Mouse (Mus musculus): ENCODE results near the gene Arid1b. TPM values are rescaled to one million over a fixed set of nuclear protein-coding genes. Genes with fewer than 3 reads are reported as not detected.

Gene Arid1b
- polyA plus RNA-seq, 1 experiment from 2014 or later, result 11.2 TPM

- ATAC-seq (ENCODE audit: insufficient read depth, low FRiP score, low read depth), result no peak
- no peak overlapping the region for H3K27ac ChIP-seq
- peaks cover 12% of the 10 kb centered on the region; the same call in 1 of the 2 replicates for H3K4me1 ChIP-seq
- H3K9ac ChIP-seq, result no peak overlapping the region
- no peaks in the 10 kb centered on the region for H3K9me3 ChIP-seq
- no peak overlapping the region for H3K4me2 ChIP-seq
- 80% methylated on average over 3 of the region's 3 CpGs for WGBS
- no peaks in the 10 kb centered on the region for H3K27me3 ChIP-seq (replicated peaks)
- H3K36me3 ChIP-seq, result no peaks in the 10 kb centered on the region; the same call in 1 of the 2 replicates
- H3K4me3 ChIP-seq (replicated peaks), result no peak overlapping the region
Measured at GRCm38 (mm10) chr17:5264783-5265182, 270.7 kb downstream of the Arid1b start.

GRCm38 (mm10) chr17:5265615-5266014 lies 271.5 kb downstream of the Arid1b start:
- WGBS, result 86% methylated on average over 6 of the region's 6 CpGs
- Histone ChIP-seq H3K27ac (no peak overlapping the region), H3K9ac (no peak overlapping the region), H3K36me3 (no peaks in the 10 kb centered on the region; the same call in 1 of the 2 replicates), H3K9me3 (no peaks in the 10 kb centered on the region), H3K4me2 (no peak overlapping the region), H3K27me3 (replicated peaks) (no peaks in the 10 kb centered on the region), H3K4me3 (replicated peaks) (no peak overlapping the region), H3K4me1 (peaks cover 12% of the 10 kb centered on the region; the same call in 1 of the 2 replicates)
- ATAC-seq (ENCODE audit: insufficient read depth, low FRiP score, low read depth), result no peak

- ATAC-seq (ENCODE audit: insufficient read depth, low FRiP score, low read depth), result no peak
- H3K9ac ChIP-seq, result no peak overlapping the region
- H3K4me2 ChIP-seq, result no peak overlapping the region
- H3K27me3 ChIP-seq (replicated peaks), result no peaks in the 10 kb centered on the region
- H3K4me3 ChIP-seq (replicated peaks), result no peak overlapping the region
- 0 out of 2 replicates have a peak, but pooled peaks cover 2% of the 10 kb centered on the region for H3K4me1 ChIP-seq
- H3K27ac ChIP-seq, result no peak overlapping the region
- H3K9me3 ChIP-seq, result no peaks in the 10 kb centered on the region
- 88% methylated on average over 6 of the region's 6 CpGs for WGBS
- H3K36me3 ChIP-seq, result no peaks in the 10 kb centered on the region; the same call in 1 of the 2 replicates
Measured at GRCm38 (mm10) chr17:5267747-5268146, 273.6 kb downstream of the Arid1b start.

GRCm38 (mm10) chr17:5269302-5269701 lies 275.2 kb downstream of the Arid1b start:
- no peak for ATAC-seq (ENCODE audit: insufficient read depth, low FRiP score, low read depth)

GRCm38 (mm10) chr17:5269774-5270173 lies 275.6 kb downstream of the Arid1b start:
- Histone ChIP-seq H3K4me1 (no peaks in the 10 kb centered on the region), H3K36me3 (no peaks in the 10 kb centered on the region; the same call in 1 of the 2 replicates), H3K9ac (no peak overlapping the region), H3K27me3 (replicated peaks) (no peaks in the 10 kb centered on the region), H3K27ac (no peak overlapping the region), H3K9me3 (no peaks in the 10 kb centered on the region), H3K4me2 (no peak overlapping the region), H3K4me3 (replicated peaks) (no peak overlapping the region)
- no peak for ATAC-seq (ENCODE audit: insufficient read depth, low FRiP score, low read depth)
- 90% methylated on average over 16 of the region's 16 CpGs for WGBS

More at GRCm38 (mm10) chr17:5269302-5269701, 275.2 kb downstream of the Arid1b start:
- Histone ChIP-seq H3K27me3 (replicated peaks) (no peaks in the 10 kb centered on the region), H3K9ac (no peak overlapping the region), H3K4me2 (no peak overlapping the region), H3K4me1 (no peaks in the 10 kb centered on the region), H3K27ac (no peak overlapping the region), H3K9me3 (no peaks in the 10 kb centered on the region), H3K36me3 (no peaks in the 10 kb centered on the region; the same call in 1 of the 2 replicates), H3K4me3 (replicated peaks) (no peak overlapping the region)
- 82% methylated on average over 10 of the region's 10 CpGs for WGBS

- no peak overlapping the region for H3K4me3 ChIP-seq (replicated peaks)
- no peaks in the 10 kb centered on the region for H3K27me3 ChIP-seq (replicated peaks)
- H3K4me1 ChIP-seq, result no peaks in the 10 kb centered on the region
- no peaks in the 10 kb centered on the region for H3K9me3 ChIP-seq
- H3K9ac ChIP-seq, result no peak overlapping the region
- H3K4me2 ChIP-seq, result no peak overlapping the region
- H3K36me3 ChIP-seq, result no peaks in the 10 kb centered on the region; the same call in 1 of the 2 replicates
- 79% methylated on average over 6 of the region's 6 CpGs for WGBS
- ATAC-seq (ENCODE audit: insufficient read depth, low FRiP score, low read depth), result no peak
- H3K27ac ChIP-seq, result no peak overlapping the region
Measured at GRCm38 (mm10) chr17:5270823-5271222, 276.7 kb downstream of the Arid1b start.

- 89% methylated on average over 3 of the region's 3 CpGs for WGBS
- Histone ChIP-seq H3K4me3 (replicated peaks) (no peak overlapping the region), H3K4me1 (0 out of 2 replicates have a peak, but pooled peaks cover 2% of the 10 kb centered on the region), H3K4me2 (no peak overlapping the region), H3K9me3 (no peaks in the 10 kb centered on the region), H3K27me3 (replicated peaks) (no peaks in the 10 kb centered on the region), H3K9ac (no peak overlapping the region), H3K27ac (0 out of 2 replicates have a peak overlapping the region, but pooled peaks have one; percentile 21), H3K36me3 (no peaks in the 10 kb centered on the region)
- no peak for ATAC-seq (ENCODE audit: insufficient read depth, low FRiP score, low read depth)
Measured at GRCm38 (mm10) chr17:5273118-5273517, 279.0 kb downstream of the Arid1b start.

- no peaks in the 10 kb centered on the region for H3K9me3 ChIP-seq
- WGBS, result 55% methylated on average over 3 of the region's 3 CpGs
- no peak for ATAC-seq (ENCODE audit: insufficient read depth, low FRiP score, low read depth)
- no peaks in the 10 kb centered on the region for H3K27me3 ChIP-seq (replicated peaks)
- H3K27ac ChIP-seq, result no peak overlapping the region
- no peak overlapping the region for H3K4me3 ChIP-seq (replicated peaks)
- H3K9ac ChIP-seq, result no peak overlapping the region
- 0 out of 2 replicates have a peak, but pooled peaks cover 7% of the 10 kb centered on the region for H3K4me1 ChIP-seq
- no peak overlapping the region for H3K4me2 ChIP-seq
- H3K36me3 ChIP-seq, result no peaks in the 10 kb centered on the region
Measured at GRCm38 (mm10) chr17:5273685-5274084, 279.6 kb downstream of the Arid1b start.

- H3K4me1 ChIP-seq, result 0 out of 2 replicates have a peak, but pooled peaks cover 7% of the 10 kb centered on the region
- H3K4me3 ChIP-seq (replicated peaks), result no peak overlapping the region
- no peak overlapping the region for H3K27ac ChIP-seq
- H3K9me3 ChIP-seq, result no peaks in the 10 kb centered on the region
- H3K9ac ChIP-seq, result no peak overlapping the region
- no peaks in the 10 kb centered on the region for H3K36me3 ChIP-seq
- ATAC-seq (ENCODE audit: insufficient read depth, low FRiP score, low read depth), result no peak
- H3K27me3 ChIP-seq (replicated peaks), result no peaks in the 10 kb centered on the region
- WGBS, result 76% methylated on average over 3 of the region's 3 CpGs
- H3K4me2 ChIP-seq, result no peak overlapping the region
Measured at GRCm38 (mm10) chr17:5274429-5274828, 280.3 kb downstream of the Arid1b start.

GRCm38 (mm10) chr17:5275749-5276148 lies 281.6 kb downstream of the Arid1b start:
- H3K27me3 ChIP-seq (replicated peaks), result no peaks in the 10 kb centered on the region
- peak; percentile 44; the same call in 1 of the 2 replicates for ATAC-seq (ENCODE audit: insufficient read depth, low FRiP score, low read depth)
- no peaks in the 10 kb centered on the region for H3K36me3 ChIP-seq
- no peak overlapping the region for H3K9ac ChIP-seq
- peak overlapping the region; percentile 54; the same call in 1 of the 2 replicates for H3K27ac ChIP-seq
- H3K4me3 ChIP-seq (replicated peaks), result no peak overlapping the region
- no peaks in the 10 kb centered on the region for H3K9me3 ChIP-seq
- 81% methylated on average over 6 of the region's 6 CpGs for WGBS
- 0 out of 2 replicates have a peak, but pooled peaks cover 7% of the 10 kb centered on the region for H3K4me1 ChIP-seq
- no peak overlapping the region for H3K4me2 ChIP-seq

- no peaks in the 10 kb centered on the region for H3K27me3 ChIP-seq (replicated peaks)
- H3K4me3 ChIP-seq (replicated peaks), result no peak overlapping the region
- H3K27ac ChIP-seq, result no peak overlapping the region
- H3K9ac ChIP-seq, result no peak overlapping the region
- no peaks in the 10 kb centered on the region for H3K36me3 ChIP-seq
- 0 out of 2 replicates have a peak, but pooled peaks cover 7% of the 10 kb centered on the region for H3K4me1 ChIP-seq
- 83% methylated on average over 17 of the region's 17 CpGs for whole genome bisulfite sequencing
- no peak for ATAC-seq (ENCODE audit: insufficient read depth, low FRiP score, low read depth)
- H3K9me3 ChIP-seq, result no peaks in the 10 kb centered on the region
- H3K4me2 ChIP-seq, result no peak overlapping the region
Measured at GRCm38 (mm10) chr17:5277137-5277871, 283.2 kb downstream of the Arid1b start.

- Histone ChIP-seq H3K9ac (no peak overlapping the region), H3K4me2 (no peak overlapping the region), H3K4me3 (replicated peaks) (no peak overlapping the region), H3K9me3 (no peaks in the 10 kb centered on the region), H3K27me3 (replicated peaks) (no peaks in the 10 kb centered on the region), H3K27ac (no peak overlapping the region), H3K4me1 (0 out of 2 replicates have a peak, but pooled peaks cover 7% of the 10 kb centered on the region), H3K36me3 (no peaks in the 10 kb centered on the region)
- 69% methylated on average over 4 of the region's 4 CpGs for WGBS
- ATAC-seq (ENCODE audit: insufficient read depth, low FRiP score, low read depth), result no peak
Measured at GRCm38 (mm10) chr17:5280499-5281053, 286.4 kb downstream of the Arid1b start.

Data from stomach, embryonic 15.5 days (tissue).